Mouse (Mus musculus) splenic B cell, adult 2 months (primary cell): ENCODE data around the gene Teddm2.
A peak's percentile ranks its signal among the peaks of the same experiment; 100 is the strongest.

ENCODE experiments used
- DNase-seq: peaks from one replicate; pipeline ENCODE4 v3.0.0-alpha.2; 2011; ENCODE audit warnings: low read depth, low spot score
- H3K27me3 ChIP-seq: 2 replicates; pipeline ENCODE4 v1.6.1; 2012; ENCODE audit warnings: mild to moderate bottlenecking, low read length, moderate library complexity, mixed read lengths; ENCODE audit not compliant: control insufficient read depth, poor library complexity, insufficient read depth, severe bottlenecking
- H3K36me3 ChIP-seq: 2 replicates; pipeline ENCODE4 v1.6.1; 2012; ENCODE audit warnings: mild to moderate bottlenecking, low read length, moderate library complexity, mixed read lengths; ENCODE audit not compliant: control insufficient read depth, poor library complexity, insufficient read depth, severe bottlenecking

Teddm2 gene

GRCm38 (mm10) chr1:153911276-153911795 is 11.3 kb upstream of the Teddm2 start:
- DNase-seq: no peak
- Histone ChIP-seq H3K36me3 (peaks cover 7% of the 10 kb centered on the region), H3K27me3 (no peaks in the 10 kb centered on the region)

- no peaks in the 10 kb centered on the region for H3K27me3 ChIP-seq
- DNase-seq: no peak
- H3K36me3 ChIP-seq: peaks cover 8% of the 10 kb centered on the region
These were observed 10.4 kb upstream of the Teddm2 start for GRCm38 (mm10) chr1:153910423-153910822.

- H3K27me3 ChIP-seq: no peaks in the 10 kb centered on the region
- DNase-seq: no peak
- H3K36me3 ChIP-seq: peaks cover 8% of the 10 kb centered on the region
These were observed 9.9 kb upstream of the Teddm2 start for GRCm38 (mm10) chr1:153909963-153910291.

GRCm38 (mm10) chr1:153909213-153909962 is 9.4 kb upstream of the Teddm2 start:
- Histone ChIP-seq H3K27me3 (no peaks in the 10 kb centered on the region), H3K36me3 (peaks cover 8% of the 10 kb centered on the region)
- DNase-seq: no peak

GRCm38 (mm10) chr1:153908741-153909140 is 8.7 kb upstream of the Teddm2 start:
- peaks cover 8% of the 10 kb centered on the region for H3K36me3 ChIP-seq
- no peak for DNase-seq
- no peaks in the 10 kb centered on the region for H3K27me3 ChIP-seq

GRCm38 (mm10) chr1:153908208-153908607 is 8.2 kb upstream of the Teddm2 start:
- H3K36me3 ChIP-seq: peaks cover 10% of the 10 kb centered on the region
- no peak for DNase-seq
- H3K27me3 ChIP-seq: no peaks in the 10 kb centered on the region

GRCm38 (mm10) chr1:153905884-153906283 is 5.9 kb upstream of the Teddm2 start:
- no peaks in the 10 kb centered on the region for H3K27me3 ChIP-seq
- peaks cover 10% of the 10 kb centered on the region for H3K36me3 ChIP-seq
- no peak for DNase-seq

- Histone ChIP-seq H3K36me3 (peaks cover 8% of the 10 kb centered on the region), H3K27me3 (no peaks in the 10 kb centered on the region)
- DNase-seq: no peak
These were observed 4.2 kb upstream of the Teddm2 start for GRCm38 (mm10) chr1:153904236-153904635.

GRCm38 (mm10) chr1:153903006-153903405 is 3.0 kb upstream of the Teddm2 start:
- H3K27me3 ChIP-seq: no peaks in the 10 kb centered on the region
- no peak for DNase-seq
- peaks cover 3% of the 10 kb centered on the region for H3K36me3 ChIP-seq

- H3K36me3 ChIP-seq: peaks cover 2% of the 10 kb centered on the region; the same call in 1 of the 2 replicates
- peak; percentile 22 for DNase-seq
These were observed 1.1 kb upstream of the Teddm2 start for GRCm38 (mm10) chr1:153900860-153901730.

GRCm38 (mm10) chr1:153900381-153900780 is 353 bp upstream of the Teddm2 start:
- H3K36me3 ChIP-seq: peaks cover 2% of the 10 kb centered on the region; the same call in 1 of the 2 replicates
- DNase-seq: peak; percentile 28
- H3K27me3 ChIP-seq: no peaks in the 10 kb centered on the region

More at GRCm38 (mm10) chr1:153900860-153901730, 1.1 kb upstream of the Teddm2 start:
- no peaks in the 10 kb centered on the region for H3K27me3 ChIP-seq

GRCm38 (mm10) chr1:153898989-153899730 is 868 bp downstream of the Teddm2 start:
- 0 out of 2 replicates have a peak, but pooled peaks cover 2% of the 10 kb centered on the region for H3K36me3 ChIP-seq
- H3K27me3 ChIP-seq: no peaks in the 10 kb centered on the region
- DNase-seq: no peak

- DNase-seq: no peak
- Histone ChIP-seq H3K36me3 (no peaks in the 10 kb centered on the region), H3K27me3 (no peaks in the 10 kb centered on the region)
These were observed 2.8 kb downstream of the Teddm2 start for GRCm38 (mm10) chr1:153897196-153897595.

- Histone ChIP-seq H3K36me3 (no peaks in the 10 kb centered on the region), H3K27me3 (no peaks in the 10 kb centered on the region)
- DNase-seq: peak; percentile 89
These were observed 5.0 kb downstream of the Teddm2 start for GRCm38 (mm10) chr1:153894979-153895378.
